Mouse (Mus musculus) embryonic facial prominence, embryonic 15.5 days (tissue): ENCODE data around the gene Reg3a. TPM values are rescaled to one million over a fixed set of nuclear protein-coding genes. Genes with fewer than 3 reads are reported as not detected.

ENCODE experiments used
- polyA plus RNA-seq: library from polyadenylated mRNA; unstranded; fragments of >200 nt; fragmentation: Nextera tagmentation; extraction: Ambion mirVana; gene quantifications from 2 replicates; pipeline ENCODE4 v1.2.1, GENCODE M21; 2015

Reg3a gene
- polyA plus RNA-seq, 1 experiment from 2014 or later, result not detected

Other genes starting within 250 kb of the Reg3a start
- gene Reg3b, start 10.1 kb upstream of the Reg3a start, polyA plus RNA-seq, result not detected in 2 replicates
- gene Reg3d, start 1.8 kb upstream of the Reg3a start, polyA plus RNA-seq, result not detected in 2 replicates
- gene Reg2, start 14.9 kb downstream of the Reg3a start, polyA plus RNA-seq, result not detected in 2 replicates
- gene Reg1, start 42.0 kb downstream of the Reg3a start, polyA plus RNA-seq, result 0.23 TPM in 1 of 2 replicates, not detected in the other
- gene Reg3g, start 88.2 kb downstream of the Reg3a start, polyA plus RNA-seq, result 50.0 and 120 TPM in 2 replicates